11 mouse cellular contexts compared by ENCODE assay signal in genomic region chr1:183167776-183168175, GRCm38 (mm10). TPM values are rescaled to one million over a fixed set of nuclear protein-coding genes. Genes with fewer than 3 reads are reported as not detected.
DNase-seq lines count a peak whose midpoint lies in the region; ATAC-seq lines count a peak whose summit lies in the region.
"Had no signal": no experiment of that assay in that cellular context is flagged by ENCODE, and none has a peak within 500 bp of the region (broad histone marks: within the 10 kb centered on the region; RNA-seq: fewer than 3 reads in every experiment).

No protein-coding gene starts in this region.

- H3K4me2 ChIP-seq in hindbrain, embryonic 12.5 days (replicated peaks): no peak overlapping the region
- H3K4me2 ChIP-seq in limb, embryonic 13.5 days (replicated peaks): no peak overlapping the region
- no peak overlapping the region for H3K4me2 ChIP-seq in forebrain, embryonic 14.5 days (ENCODE audit: low read length)

- no peak for DNase-seq in hindbrain, embryonic 10.5 days (ENCODE audit: low spot score)
- peak; percentile 23 for DNase-seq in 416B (ENCODE audit: low read depth)
- peak; percentile 34 for DNase-seq in T-cell, adult 2 months (ENCODE audit: low spot score)
- DNase-seq in left cerebral cortex, postnatal 14 days (ENCODE audit: low spot score in 2 of 2): no peak
- DNase-seq in right cerebral cortex, adult 18-20 months: no peak
- DNase-seq in forebrain, embryonic 14.5 days (ENCODE audit: low spot score): no peak
- DNase-seq: adrenal gland, postnatal 10 days; cerebellum, adult 8-10 months; layer of hippocampus, adult 9-11 months had no signal

- H3K27me3 ChIP-seq in hindbrain, embryonic 10.5 days (ENCODE audit: insufficient read depth, poor library complexity, severe bottlenecking): no peaks in the 10 kb centered on the region
- no peaks in the 10 kb centered on the region for H3K27me3 ChIP-seq in hindbrain, embryonic 12.5 days
- no peaks in the 10 kb centered on the region for H3K27me3 ChIP-seq in limb, embryonic 13.5 days
- no peaks in the 10 kb centered on the region for H3K27me3 ChIP-seq in forebrain, embryonic 14.5 days (replicated peaks; ENCODE audit: control insufficient read depth, insufficient read depth, low read length)

- H3K9me3 ChIP-seq in hindbrain, embryonic 10.5 days: 0 out of 2 replicates have a peak, but pooled peaks cover 7% of the 10 kb centered on the region
- no peaks in the 10 kb centered on the region for H3K9me3 ChIP-seq in hindbrain, embryonic 12.5 days (replicated peaks)
- H3K9me3 ChIP-seq in limb, embryonic 13.5 days: no peaks in the 10 kb centered on the region
- no peaks in the 10 kb centered on the region for H3K9me3 ChIP-seq in forebrain, embryonic 14.5 days (replicated peaks; ENCODE audit: control insufficient read depth, low read length)

- no peak overlapping the region for H3K4me3 ChIP-seq in hindbrain, embryonic 10.5 days
- no peak overlapping the region for H3K4me3 ChIP-seq in hindbrain, embryonic 12.5 days
- no peak overlapping the region for H3K4me3 ChIP-seq in limb, embryonic 13.5 days
- H3K4me3 ChIP-seq in forebrain, embryonic 14.5 days (ENCODE audit: low read depth, low read length): no peak overlapping the region

- no peak overlapping the region for H3K9ac ChIP-seq in hindbrain, embryonic 12.5 days
- H3K9ac ChIP-seq in limb, embryonic 13.5 days: 0 out of 2 replicates have a peak overlapping the region, but pooled peaks have one; percentile 48
- H3K9ac ChIP-seq in forebrain, embryonic 14.5 days (ENCODE audit: low read length): no peak overlapping the region

- 78% methylated on average over 12 of the region's 12 CpGs for WGBS in hindbrain, embryonic 10.5 days
- WGBS in hindbrain, embryonic 12.5 days: 75% methylated on average over 12 of the region's 12 CpGs
- 37% methylated on average over 12 of the region's 12 CpGs for WGBS in limb, embryonic 13.5 days
- WGBS in forebrain, embryonic 14.5 days: 68% methylated on average over 12 of the region's 12 CpGs

- peaks cover 32% of the 10 kb centered on the region for H3K4me1 ChIP-seq in hindbrain, embryonic 10.5 days (replicated peaks)
- H3K4me1 ChIP-seq in hindbrain, embryonic 12.5 days: peaks cover 22% of the 10 kb centered on the region
- peaks cover 60% of the 10 kb centered on the region for H3K4me1 ChIP-seq in limb, embryonic 13.5 days
- no peaks in the 10 kb centered on the region for H3K4me1 ChIP-seq in forebrain, embryonic 14.5 days (ENCODE audit: control insufficient read depth, insufficient read depth, low read length)

- no peak for ATAC-seq in hindbrain, embryonic 12.5 days (ENCODE audit: low FRiP score)
- ATAC-seq in limb, embryonic 13.5 days (ENCODE audit: low FRiP score, low read depth): no peak
- ATAC-seq in forebrain, embryonic 14.5 days: no peak

- intact Hi-C loops in left cerebral cortex, postnatal 14 days (cut with DNase I): no loop called here

- peak overlapping the region; percentile 31; the same call in 1 of the 2 replicates for H3K27ac ChIP-seq in hindbrain, embryonic 10.5 days
- H3K27ac ChIP-seq in hindbrain, embryonic 12.5 days: no peak overlapping the region
- peak overlapping the region; percentile 74 for H3K27ac ChIP-seq in limb, embryonic 13.5 days
- no peak overlapping the region; the same call in 1 of the 2 replicates for H3K27ac ChIP-seq in forebrain, embryonic 14.5 days (ENCODE audit: low read depth, low read length)

- peaks cover 18% of the 10 kb centered on the region for H3K36me3 ChIP-seq in hindbrain, embryonic 10.5 days
- peaks cover 10% of the 10 kb centered on the region; the same call in 1 of the 2 replicates for H3K36me3 ChIP-seq in hindbrain, embryonic 12.5 days
- peaks cover 12% of the 10 kb centered on the region for H3K36me3 ChIP-seq in limb, embryonic 13.5 days
- H3K36me3 ChIP-seq in forebrain, embryonic 14.5 days (ENCODE audit: control insufficient read depth, insufficient read depth, low read length): no peaks in the 10 kb centered on the region

RNA-seq across cellular contexts. Expression of gene Disp1, which starts 53.5 kb away (rescaled TPM):
- 12.5 and 13.0 TPM in 2 replicates for polyA plus RNA-seq in hindbrain, embryonic 10.5 days (2016; fragmentation: Nextera tagmentation; extraction: Ambion mirVana)
- polyA plus RNA-seq in hindbrain, embryonic 12.5 days (2016; fragmentation: Nextera tagmentation; extraction: Ambion mirVana): 15.8 and 20.7 TPM in 2 replicates
- polyA plus RNA-seq in limb, embryonic 13.5 days (2015; fragmentation: Nextera tagmentation; extraction: Ambion mirVana): 29.3 and 34.0 TPM in 2 replicates
- total RNA-seq in left cerebral cortex, postnatal 14 days (2021): 1 to 10 TPM; 5.1 to 5.9 TPM
- 4.4 and 5.5 TPM in 2 replicates for polyA plus RNA-seq in forebrain, embryonic 14.5 days (2014; fragmentation: Nextera tagmentation; extraction: Ambion mirVana)

Comparison
In these comparisons a context has a peak if more than half of its experiments do, and no peak if none do; other contexts are left out.
1. H3K27ac ChIP-seq: peak in hindbrain, embryonic 10.5 days (single experiment) and limb, embryonic 13.5 days (single experiment); none in hindbrain, embryonic 12.5 days (single experiment) and forebrain, embryonic 14.5 days (single experiment).
2. DNase-seq: peak in 416B (single experiment) and T-cell, adult 2 months (single experiment); none in hindbrain, embryonic 10.5 days (single experiment), left cerebral cortex, postnatal 14 days (0 of 2), right cerebral cortex, adult 18-20 months (single experiment) and forebrain, embryonic 14.5 days (single experiment).